Mouse (Mus musculus) frontal cortex, adult 2 months (tissue): Measurements from ENCODE around the gene Atxn3. TPM values are rescaled to one million over a fixed set of nuclear protein-coding genes. Genes with fewer than 3 reads are reported as not detected.
"Not testable (repeated sequence)": the region's sequence is repeated elsewhere in the genome, so short reads cannot be mapped to it uniquely, and the experiment has no call there.

Experiments used
- DNase-seq, 2 experiments: peaks; one replicate each; pipeline ENCODE4 v3.0.0; 2022; ENCODE audit warnings: low spot score in 1 of 2; ENCODE audit errors: extremely low spot score in 1 of 2
- polyA plus RNA-seq: library from polyadenylated mRNA; depleted of rRNA; stranded (reverse); fragments of >200 nt; gene quantifications from 2 replicates; pipeline ENCODE4 v1.2.3, GENCODE M21; 2012

The Atxn3 gene
- polyA plus RNA-seq, 1 experiment = 21.5 TPM

DNA sequence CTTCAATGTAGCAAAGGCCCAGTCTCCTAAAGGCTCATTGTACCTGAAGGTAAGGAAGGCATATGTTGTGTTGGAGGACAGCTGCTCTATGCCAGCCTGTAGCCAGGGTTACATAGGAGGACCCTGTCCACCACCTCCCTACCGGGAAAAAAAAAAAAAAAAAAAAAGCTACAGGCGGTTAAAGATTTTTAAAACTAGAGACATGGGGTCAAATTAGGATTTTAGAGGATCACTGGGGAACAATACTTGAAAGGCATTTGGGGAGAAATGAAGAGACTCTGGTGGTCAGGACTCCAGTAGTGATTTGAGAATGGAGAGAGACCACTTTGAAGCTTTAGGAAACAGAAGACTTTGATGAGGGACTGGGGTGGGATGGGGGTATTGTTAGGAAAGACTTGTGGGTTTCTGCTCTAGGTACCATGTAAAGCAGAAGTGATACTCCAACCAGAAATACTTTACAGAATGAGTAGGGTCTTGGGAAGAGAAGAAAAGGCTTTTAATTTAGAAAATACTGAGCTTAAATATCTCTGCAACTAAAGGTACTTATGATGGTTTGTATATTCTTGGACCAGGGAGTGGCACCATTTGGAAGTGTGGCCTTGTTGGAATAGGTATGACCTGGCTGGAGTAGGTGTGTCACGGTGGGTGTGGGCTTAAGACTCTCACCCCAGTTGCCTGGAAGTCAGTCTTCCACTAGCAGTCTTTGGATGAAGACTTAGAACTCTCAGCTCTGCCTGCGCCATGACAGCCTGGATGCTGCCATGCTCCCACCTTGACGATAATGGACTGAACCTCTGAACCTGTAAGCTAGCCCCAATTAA, 1.1 kb upstream of the Atxn3 start:
- DNase-seq = not testable (repeated sequence)

DNA sequence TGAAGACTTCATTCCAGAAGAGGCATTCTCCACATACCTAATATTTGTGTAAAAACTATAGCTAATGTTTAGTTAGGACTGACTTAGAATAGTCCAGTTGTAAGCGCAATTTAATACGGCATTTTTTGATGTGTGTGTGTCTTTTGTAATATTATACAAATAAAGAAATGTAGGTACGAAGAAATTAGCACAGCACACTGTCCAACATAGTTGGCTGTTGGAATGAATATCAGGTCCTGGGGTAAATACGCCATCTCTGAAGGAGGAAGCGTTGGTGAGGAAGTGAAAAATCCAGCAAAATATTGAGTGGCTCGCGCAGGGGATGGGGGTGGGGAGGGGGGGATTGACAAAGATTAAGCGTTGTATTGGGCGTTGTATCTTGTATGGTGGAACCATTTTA, 510 bp upstream of the Atxn3 start:
- DNase-seq = no peak

DNA sequence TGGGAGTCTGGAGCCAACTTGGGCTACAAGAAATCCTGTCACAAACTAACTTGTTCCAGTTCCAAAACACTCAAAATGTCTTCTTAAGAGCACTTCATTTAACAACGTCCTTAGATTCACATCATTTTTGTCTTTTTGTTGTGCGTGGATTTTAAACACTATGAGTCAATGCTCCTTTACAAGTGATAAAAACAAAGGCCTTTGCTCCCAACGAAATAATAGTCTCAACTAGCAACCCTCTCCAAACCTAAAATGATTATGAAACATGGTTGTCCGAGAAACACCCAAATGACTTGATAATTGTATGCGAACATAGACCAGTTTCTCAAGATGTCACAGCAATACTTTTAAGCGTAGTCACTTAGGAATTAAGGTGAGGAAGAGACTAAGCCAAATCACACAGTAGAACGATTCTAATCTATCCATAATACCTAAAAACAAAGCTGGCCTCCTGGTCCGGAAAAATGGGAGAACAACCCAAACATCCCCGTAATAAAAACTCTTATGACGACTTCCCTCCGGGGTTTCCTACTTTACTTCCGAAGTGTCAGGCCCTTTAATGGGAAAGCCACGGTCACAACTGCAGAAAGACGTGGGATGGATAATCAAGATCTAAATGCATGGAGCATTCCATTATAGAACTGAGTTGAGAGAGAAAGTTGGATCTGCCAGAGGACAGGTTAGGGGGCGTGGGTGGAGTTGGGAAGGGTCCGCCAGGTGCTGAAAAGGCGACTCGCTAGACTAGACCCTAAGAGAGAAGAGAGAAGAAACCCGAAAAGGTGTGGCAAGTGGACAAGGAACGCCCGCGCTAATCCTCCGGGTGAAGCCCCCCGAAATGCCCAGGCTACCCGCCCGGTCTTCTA, 736 bp downstream of the Atxn3 start:
- DNase-seq = no peak

DNA sequence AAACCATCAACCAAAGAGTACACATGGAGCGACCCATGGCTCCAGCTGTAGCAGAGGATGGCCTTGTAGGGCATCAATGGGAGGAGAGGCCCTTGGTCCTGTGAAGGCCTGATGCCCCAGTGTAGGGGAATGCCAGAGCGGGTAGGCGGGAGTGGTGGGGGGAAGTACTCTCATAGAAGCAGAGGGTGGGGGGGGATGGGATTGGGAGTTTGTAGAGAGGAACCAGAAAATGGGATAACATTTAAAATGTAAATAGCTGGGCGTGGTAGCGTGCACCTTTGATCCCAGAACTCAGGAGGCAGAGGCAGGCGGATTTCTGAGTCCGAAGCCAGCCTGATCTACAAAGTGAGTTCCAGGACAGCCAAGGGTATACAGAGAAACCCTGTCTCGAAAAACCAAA, 2.2 kb downstream of the Atxn3 start:
- DNase-seq = not testable (repeated sequence)

DNA sequence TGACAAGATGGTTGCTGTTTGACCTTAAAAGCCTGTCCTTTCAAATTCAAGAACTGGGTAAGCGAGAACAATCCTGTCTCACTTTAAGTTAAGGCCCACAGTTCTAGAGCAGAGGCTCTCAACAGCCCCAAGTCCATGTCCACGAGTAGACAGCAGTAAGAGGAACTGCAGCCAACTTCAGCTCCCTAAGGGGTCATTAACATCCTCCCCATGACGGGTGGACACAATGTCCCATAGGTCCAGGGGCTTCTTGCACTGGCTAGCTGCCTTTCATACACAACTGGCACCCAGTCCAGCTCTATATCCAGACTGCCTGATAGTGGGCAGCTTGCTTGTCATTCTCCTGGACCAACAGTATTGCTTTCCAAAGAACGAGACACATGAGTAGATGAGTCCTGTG, 9.2 kb downstream of the Atxn3 start:
- DNase-seq = no peak

DNA sequence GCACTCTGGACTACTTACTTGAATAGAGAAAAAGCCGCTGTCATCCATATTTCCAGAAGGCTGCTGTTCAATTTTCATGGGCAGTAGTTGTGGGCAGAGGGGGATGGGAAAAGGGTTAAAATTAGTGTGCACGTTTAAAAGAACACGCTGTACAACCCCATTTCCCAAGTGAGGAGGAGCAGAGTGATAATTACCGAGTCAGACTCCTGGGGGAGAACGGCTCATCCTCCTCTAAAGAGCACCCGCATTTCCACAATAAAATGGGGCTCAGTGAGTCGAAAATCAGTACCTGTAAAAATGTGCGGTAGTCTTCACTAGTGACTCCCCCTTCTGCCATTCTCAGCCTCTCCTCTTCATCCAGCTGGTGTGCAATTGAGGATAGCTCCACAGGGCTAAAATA, 10.1 kb downstream of the Atxn3 start:
- peak in 1 of 2 experiments; percentile 17 for DNase-seq

DNA sequence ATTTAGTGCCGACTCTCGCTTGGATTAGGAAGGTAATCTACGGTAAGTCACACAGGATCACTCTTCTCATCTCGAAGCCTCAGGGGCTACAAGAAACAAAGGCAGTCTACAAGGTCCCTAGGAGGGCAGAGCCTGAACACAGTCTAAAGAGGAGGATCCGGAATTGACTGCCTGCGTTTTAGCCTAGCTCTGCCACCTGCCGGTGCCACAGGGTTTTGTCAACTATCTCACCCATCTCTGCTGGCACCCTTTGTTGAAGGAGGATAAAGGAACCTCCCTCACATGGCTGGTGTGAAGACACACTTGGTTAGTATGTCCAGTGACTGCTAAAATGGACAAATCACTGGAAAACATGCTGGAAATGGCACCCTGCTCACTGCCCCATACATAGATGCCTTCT, 20.5 kb downstream of the Atxn3 start:
- no peak for DNase-seq

DNA sequence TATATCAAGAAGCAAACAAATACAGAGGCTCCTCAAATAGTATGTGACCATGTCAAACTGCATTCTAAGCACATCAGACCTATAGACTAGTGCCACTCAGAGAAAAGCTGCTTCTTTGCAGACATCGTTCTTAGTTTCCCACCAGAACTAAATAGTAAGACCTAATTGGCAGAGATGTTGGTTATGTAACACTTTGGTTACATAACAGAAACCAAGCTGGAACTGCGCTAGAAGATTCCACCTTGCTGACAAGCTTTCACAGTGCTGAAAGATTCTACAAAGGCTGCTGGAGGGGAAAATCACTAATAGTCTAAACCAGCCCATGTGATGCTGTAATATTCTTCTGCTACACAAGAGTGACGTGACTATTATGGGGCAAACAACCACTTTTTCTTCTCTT, 22.8 kb downstream of the Atxn3 start:
- peak in 1 of 2 experiments; percentile 59 for DNase-seq

DNA sequence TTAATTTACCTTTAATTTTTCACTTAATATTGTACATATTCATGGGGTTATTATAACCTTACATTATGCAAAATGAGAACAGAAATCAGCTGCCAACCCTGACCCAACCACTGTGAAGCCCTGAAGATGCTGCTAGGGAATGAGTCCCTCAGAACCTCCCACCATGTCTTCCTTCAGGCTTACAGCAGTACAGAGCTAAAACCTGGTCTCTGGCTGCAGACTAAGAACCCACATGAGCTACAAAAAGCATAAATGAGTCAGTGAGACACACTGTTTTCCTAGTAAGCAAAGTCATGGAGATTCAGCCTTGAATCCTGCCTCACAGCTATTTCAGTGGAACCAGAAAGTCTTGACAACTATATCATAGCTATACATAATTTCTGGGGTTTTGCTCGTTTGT, 29.6 kb downstream of the Atxn3 start:
- no peak for DNase-seq

DNA sequence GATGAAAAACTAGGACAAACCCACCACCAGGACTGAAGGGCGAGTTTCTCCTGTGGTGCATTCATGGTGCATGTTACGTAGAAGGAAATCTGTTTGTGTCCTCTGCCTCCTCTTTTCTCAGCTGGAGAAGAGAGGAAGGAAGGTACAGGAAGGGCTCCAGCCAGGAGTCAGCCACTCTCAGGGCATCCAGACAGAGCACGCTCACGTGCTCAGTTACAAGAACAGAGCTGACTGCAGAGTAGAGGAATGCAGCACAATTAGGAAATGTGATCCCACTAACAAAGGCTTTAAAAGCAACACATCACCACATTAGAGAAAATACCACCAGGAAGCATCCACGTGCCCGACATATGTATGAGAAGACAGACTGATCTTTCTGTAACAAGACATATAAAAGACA, 35.7 kb downstream of the Atxn3 start:
- no peak for DNase-seq

DNA sequence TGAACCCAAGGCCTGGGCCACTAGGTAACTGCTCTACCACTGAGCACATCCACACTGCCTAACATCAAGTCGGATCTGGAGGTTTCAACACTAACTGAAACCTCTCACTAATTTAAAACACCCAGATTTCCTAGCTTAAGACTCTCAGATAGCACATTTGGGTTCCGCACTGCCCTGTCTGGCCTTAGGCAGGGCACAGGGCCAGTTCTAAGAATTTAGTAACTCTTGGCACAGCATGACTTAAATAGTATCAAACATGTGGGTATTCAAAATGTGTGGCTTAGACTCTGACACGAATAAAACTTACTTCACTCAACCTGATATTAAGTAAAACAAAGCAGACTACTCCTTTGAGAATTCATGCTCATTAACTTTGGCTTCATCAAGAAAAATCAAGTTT, 38.2 kb downstream of the Atxn3 start:
- DNase-seq = no peak

DNA sequence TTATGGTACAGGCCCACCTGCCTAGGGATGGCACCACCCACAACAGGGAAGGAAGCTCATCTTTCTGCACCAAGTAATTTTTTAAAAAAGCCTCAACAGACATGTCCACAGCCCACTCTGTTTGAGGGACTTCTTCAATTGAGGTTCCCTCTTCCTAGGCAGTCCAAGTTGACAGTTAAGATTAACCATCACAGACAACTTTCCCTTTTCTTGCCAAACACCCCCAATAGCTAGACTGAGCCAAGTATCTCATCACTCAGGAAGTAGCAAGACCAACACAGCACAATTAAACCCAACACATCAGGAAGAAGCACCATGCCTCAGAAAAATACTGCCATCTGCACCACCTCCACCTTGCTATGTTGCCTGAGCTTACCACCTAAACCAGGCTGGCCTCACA, 40.9 kb downstream of the Atxn3 start:
- DNase-seq = peak in 1 of 2 experiments; percentile 24

DNA sequence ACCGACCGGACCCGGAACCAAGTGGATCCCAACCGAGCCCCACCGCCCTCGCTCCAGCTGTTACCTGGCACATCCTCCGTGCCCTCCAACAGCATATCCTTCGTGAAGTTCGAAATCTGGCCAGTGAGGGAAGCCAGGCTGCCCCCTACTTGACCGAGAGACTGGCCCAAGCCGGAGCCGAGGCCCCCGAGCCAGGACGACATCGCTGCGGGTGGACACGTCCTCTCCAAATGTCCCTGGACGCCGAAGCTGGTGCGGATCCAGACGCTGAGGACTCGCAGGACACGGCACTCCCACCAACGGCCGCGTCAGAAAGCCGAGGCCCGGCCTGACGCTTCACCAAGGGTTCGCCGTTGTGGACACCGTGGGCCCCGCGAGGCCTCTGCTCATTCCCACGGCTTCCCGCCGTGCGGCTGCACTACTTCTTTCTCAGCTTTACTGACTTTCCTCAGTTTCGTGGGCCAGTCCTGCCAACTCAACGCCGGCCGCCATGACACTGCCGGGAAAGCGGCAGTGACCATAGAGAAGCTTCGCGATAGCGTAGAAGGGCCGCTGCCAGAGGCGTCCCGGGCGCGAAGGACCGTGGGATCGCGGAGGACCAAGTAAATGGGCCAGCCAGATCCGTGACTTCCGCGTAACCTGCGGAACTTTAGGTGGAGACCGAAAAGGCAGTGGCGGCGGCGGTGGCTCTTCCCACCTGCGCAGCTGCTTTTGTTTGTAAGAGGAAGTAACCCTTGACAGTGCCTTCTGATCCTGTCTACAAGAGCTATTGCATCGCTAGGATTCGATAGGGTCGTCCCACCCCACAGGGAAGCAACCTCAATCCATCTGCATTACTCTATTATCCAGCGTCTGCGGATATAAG, 45.2 kb downstream of the Atxn3 start, which contains the start of gene Trip11:
TSS of gene Trip11 (minus strand) at position 642 of the 865 bp plus-strand sequence.
- peak; percentile 77 to 96 for DNase-seq

DNA sequence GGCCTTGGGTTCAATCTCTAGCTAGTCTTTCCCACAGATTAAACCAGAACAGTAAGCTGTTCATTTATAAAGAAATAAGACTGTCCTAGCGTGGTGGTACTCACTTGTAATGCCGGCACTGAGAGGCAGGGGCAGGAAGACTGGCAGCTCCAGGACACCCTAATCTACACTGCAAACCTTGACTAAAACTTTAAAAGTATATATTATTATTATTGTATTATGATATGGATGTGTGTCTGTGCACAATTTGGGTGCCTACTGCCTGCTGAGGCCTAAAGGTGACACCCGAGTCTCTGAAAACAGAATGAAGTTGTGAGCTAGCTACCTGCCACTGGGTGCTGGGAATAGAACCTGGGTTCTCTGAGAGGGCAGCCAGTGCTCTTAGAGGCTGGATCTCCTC, 46.7 kb downstream of the Atxn3 start:
- no peak for DNase-seq

DNA sequence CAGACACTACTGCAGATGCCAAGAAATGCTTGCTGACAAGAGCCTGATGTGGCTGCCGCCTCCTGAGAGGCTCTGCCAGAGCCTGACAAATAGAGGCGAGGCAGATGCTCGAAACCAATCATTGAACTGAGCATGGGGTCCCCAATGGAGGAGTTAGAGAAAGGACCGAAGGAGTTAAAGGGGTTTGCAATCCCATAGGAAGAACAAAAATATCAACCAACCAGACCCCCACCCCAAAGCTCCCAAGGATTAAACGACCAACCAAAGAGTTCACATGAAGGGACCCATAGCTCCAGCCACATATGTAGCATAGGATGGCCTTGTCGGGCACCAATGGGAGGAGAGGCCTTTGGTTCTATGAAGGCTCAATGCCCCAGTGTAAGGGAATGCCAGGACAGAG, 47.7 kb downstream of the Atxn3 start:
- DNase-seq = no peak

DNA sequence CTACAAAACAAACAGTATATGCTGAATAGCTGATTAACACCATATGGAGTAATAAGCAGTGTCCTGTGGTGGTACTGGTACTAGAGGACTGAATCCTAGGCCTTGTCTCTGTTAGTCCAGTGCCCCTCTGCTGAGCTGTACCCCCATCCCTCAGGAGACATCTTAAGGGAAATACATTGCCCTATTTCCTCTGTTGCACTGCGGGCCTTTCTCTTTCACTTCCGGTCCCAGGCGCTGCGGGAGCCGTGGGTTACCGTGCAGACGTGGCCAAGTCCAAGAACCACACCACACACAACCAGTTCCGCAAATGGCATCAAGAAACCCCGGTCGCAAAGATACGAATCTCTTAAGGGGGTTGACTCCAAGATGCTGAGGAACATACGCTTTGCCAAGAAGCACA, 52.2 kb downstream of the Atxn3 start:
- DNase-seq = no peak

DNA sequence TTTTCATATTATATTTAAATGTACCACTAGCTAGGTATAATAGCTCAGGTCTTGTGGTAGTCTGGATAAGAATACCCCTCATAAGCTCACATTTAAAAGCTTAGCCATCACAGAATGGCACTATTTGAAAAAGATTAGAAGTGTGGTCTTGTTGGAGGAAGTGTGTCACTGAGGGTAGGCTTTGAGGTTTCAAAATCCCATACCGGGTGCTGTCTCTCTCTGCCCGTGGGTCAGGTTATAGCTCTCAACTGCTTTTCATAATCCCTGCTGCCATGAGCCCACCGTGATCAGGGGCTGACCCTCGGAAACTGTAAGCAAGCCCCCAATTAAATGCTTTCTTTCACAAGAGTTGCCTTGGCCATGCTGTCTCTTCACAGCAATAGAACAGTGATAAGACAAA, 53.1 kb downstream of the Atxn3 start:
- DNase-seq = no peak

DNA sequence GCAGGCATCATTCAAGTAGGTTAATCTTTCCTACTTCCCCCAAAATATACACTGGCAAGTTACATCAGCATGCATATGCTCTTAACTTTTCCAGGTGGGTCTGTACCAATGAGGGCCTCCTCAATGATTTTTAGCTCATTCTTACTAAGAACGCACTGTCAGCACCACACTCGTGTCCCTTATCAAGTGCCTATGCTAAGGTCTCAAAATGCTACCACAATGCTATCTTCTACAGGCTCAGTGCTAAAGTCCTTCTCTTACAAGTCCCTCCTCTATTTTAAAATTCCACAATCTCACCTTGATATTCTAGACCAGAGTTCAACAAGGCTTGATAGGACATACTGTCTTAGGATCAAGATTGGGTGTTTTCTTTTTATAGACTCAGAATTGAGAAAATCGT, 53.9 kb downstream of the Atxn3 start:
- DNase-seq = no peak

DNA sequence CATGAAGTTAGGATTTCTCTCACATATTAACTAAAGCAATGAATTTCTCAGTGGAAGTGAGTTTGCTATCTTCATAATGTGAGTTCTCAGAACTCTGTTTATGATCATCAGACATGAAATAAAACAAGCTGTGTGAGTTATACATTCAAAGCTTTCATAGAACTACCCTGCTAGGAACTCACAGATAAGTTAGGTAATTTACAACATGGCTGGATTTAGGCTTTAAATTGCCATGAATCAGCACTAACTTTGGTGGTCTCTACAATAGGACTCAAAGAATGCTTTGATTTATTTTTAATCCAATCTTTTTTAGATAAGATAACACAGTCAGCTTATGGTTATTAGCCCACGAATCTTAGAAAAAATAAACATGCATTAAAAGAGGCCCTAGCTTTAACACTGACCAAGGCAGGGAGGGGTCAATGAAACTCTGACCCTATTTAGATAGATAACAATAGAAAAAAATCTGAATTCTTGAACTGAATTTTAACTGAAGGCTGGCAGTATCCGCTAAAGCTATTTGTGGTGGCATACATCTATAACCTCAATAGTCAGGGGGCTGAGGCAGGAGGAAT, 58.3 kb downstream of the Atxn3 start:
- DNase-seq = no peak

DNA sequence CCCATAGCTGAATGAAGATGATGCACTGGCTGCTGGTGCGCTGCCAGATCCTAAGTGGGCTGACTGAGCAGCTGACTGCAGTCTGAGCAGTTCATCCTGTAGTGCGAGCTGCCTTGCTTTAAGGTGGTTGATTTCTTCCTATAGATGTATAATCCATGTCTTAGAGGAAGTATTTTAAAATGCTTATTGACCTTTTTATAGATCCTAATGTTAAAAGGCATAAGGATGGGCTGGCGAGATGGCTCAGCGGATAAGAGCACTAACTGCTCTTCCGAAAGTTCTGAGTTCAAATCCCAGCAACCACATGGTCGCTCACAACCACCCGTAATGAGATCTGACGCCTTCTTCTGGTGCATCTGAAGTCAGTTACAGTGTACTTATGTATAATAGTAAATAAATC, 59.1 kb downstream of the Atxn3 start:
- DNase-seq = no peak
